Mouse (Mus musculus): Measurements from ENCODE around the gene Gm20538. TPM values are rescaled to one million over a fixed set of nuclear protein-coding genes. Genes with fewer than 3 reads are reported as not detected.

Gm20538 gene
- polyA plus RNA-seq, 1 experiment from 2014 or later: not detected

Other genes starting within 250 kb of the Gm20538 start
- 0.10 and 0.25 TPM in 2 replicates for gene Scd4, start 219.7 kb downstream of the Gm20538 start, polyA plus RNA-seq (2014; fragmentation: Nextera tagmentation; extraction: Ambion mirVana)
- gene Scd1, start 145.0 kb downstream of the Gm20538 start, polyA plus RNA-seq (2014; fragmentation: Nextera tagmentation; extraction: Ambion mirVana): 3.7 and 4.3 TPM in 2 replicates
- gene Wnt8b, start 59.4 kb downstream of the Gm20538 start, polyA plus RNA-seq (2014; fragmentation: Nextera tagmentation; extraction: Ambion mirVana): 0.21 and 0.46 TPM in 2 replicates
- 0.36 and 0.67 TPM in 2 replicates for gene Sec31b, start 7.0 kb downstream of the Gm20538 start, polyA plus RNA-seq (2014; fragmentation: Nextera tagmentation; extraction: Ambion mirVana)
- gene Ndufb8, start 2.6 kb upstream of the Gm20538 start, polyA plus RNA-seq (2014; fragmentation: Nextera tagmentation; extraction: Ambion mirVana): 503 and 572 TPM in 2 replicates
- gene Hif1an, start 10.0 kb upstream of the Gm20538 start, polyA plus RNA-seq (2014; fragmentation: Nextera tagmentation; extraction: Ambion mirVana): 29.0 and 31.3 TPM in 2 replicates
- not detected in 2 replicates for gene Pax2, start 203.2 kb upstream of the Gm20538 start, polyA plus RNA-seq (2014; fragmentation: Nextera tagmentation; extraction: Ambion mirVana)

All from stomach, embryonic 14.5 days (tissue).